Comparison of ENCODE assay signal across 8 mouse cellular contexts in the genomic region with DNA sequence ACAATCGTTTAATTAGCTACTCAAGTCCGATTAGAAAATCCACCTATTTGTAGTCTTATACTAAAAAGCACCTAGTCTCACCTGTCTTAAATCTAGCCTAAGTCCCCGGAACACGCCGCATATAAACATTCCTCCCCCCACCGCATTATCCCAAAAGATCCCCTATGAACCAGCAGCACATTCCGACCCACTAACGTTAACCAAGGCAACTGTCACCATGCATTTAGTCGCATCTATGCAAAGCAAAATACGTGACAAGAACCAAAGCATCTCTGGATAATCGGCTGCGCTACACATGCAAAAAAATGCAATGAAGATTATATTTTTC. TPM values are rescaled to one million over a fixed set of nuclear protein-coding genes. Genes with fewer than 3 reads are reported as not detected.
DNase-seq lines count a peak whose midpoint lies in the region; ATAC-seq and TF ChIP-seq lines count a peak whose summit lies in the region.

No protein-coding gene starts in this region.

- H3K4me3 ChIP-seq in cerebellum, adult 2 months (replicated peaks; ENCODE audit: insufficient read depth, low read depth, low read length), result peak overlapping the region; percentile 98
- peak overlapping the region; percentile 44 for H3K4me3 ChIP-seq in lung, embryonic 15.5 days
- peak overlapping the region; percentile 45 for H3K4me3 ChIP-seq in limb, embryonic 13.5 days
- H3K4me3 ChIP-seq in stomach, embryonic 16.5 days (replicated peaks; ENCODE audit: low read length), result peak overlapping the region; percentile 46

- no peak for TF ChIP-seq POLR2A in cerebellum, adult 2 months (IDR thresholded peaks at IDR 0.05; ENCODE audit: borderline replicate concordance, insufficient read depth, low read length)

- no peaks in the 10 kb centered on the region for H3K9me3 ChIP-seq in lung, embryonic 15.5 days
- H3K9me3 ChIP-seq in limb, embryonic 13.5 days, result no peaks in the 10 kb centered on the region
- H3K9me3 ChIP-seq in stomach, embryonic 16.5 days (replicated peaks; ENCODE audit: control insufficient read depth, low read length), result no peaks in the 10 kb centered on the region

- H3K27ac ChIP-seq in cerebellum, adult 2 months (ENCODE audit: insufficient read depth, low read length), result peak overlapping the region; percentile 70
- H3K27ac ChIP-seq in lung, embryonic 15.5 days, result no peak overlapping the region
- no peak overlapping the region for H3K27ac ChIP-seq in limb, embryonic 13.5 days
- no peak overlapping the region for H3K27ac ChIP-seq in stomach, embryonic 16.5 days (ENCODE audit: low read length)

- H3K9ac ChIP-seq in lung, embryonic 15.5 days, result peak overlapping the region; percentile 33; the same call in 1 of the 2 replicates
- H3K9ac ChIP-seq in limb, embryonic 13.5 days, result peak overlapping the region; percentile 53; the same call in 1 of the 2 replicates
- H3K9ac ChIP-seq in stomach, embryonic 16.5 days (ENCODE audit: low read length), result no peak overlapping the region; the same call in none of the 2 replicates

- no peak for ATAC-seq in lung, embryonic 15.5 days (ENCODE audit: borderline replicate concordance, extremely low read depth, low FRiP score, low TSS enrichment)
- ATAC-seq in limb, embryonic 13.5 days (ENCODE audit: low FRiP score, low read depth), result peak; percentile 6; the same call in 1 of the 2 replicates
- ATAC-seq in stomach, embryonic 16.5 days (ENCODE audit: insufficient read depth, low FRiP score), result no peak

- peaks cover 6% of the 10 kb centered on the region; the same call in 1 of the 2 replicates for H3K4me1 ChIP-seq in cerebellum, adult 2 months (ENCODE audit: control insufficient read depth, insufficient read depth, low read length)
- H3K4me1 ChIP-seq in lung, embryonic 15.5 days, result peaks cover 14% of the 10 kb centered on the region
- H3K4me1 ChIP-seq in limb, embryonic 13.5 days, result peaks cover 15% of the 10 kb centered on the region
- H3K4me1 ChIP-seq in stomach, embryonic 16.5 days (ENCODE audit: control insufficient read depth, insufficient read depth, low read length), result peaks cover 6% of the 10 kb centered on the region

- DNase-seq in cerebellum, adult 2 months, result peak; percentile 49
- no peak for DNase-seq in cerebellum, adult 9-10 months
- no peak for DNase-seq in lung, postnatal 10 days
- no peak for DNase-seq in adrenal gland, postnatal 36 days
- no peak for DNase-seq in spleen, postnatal 36 days (ENCODE audit: low spot score in 2 of 2)

- H3K36me3 ChIP-seq in lung, embryonic 15.5 days, result no peaks in the 10 kb centered on the region
- H3K36me3 ChIP-seq in limb, embryonic 13.5 days, result no peaks in the 10 kb centered on the region
- no peaks in the 10 kb centered on the region for H3K36me3 ChIP-seq in stomach, embryonic 16.5 days (ENCODE audit: control insufficient read depth, insufficient read depth, low read length)

- TF ChIP-seq CTCF in cerebellum, adult 2 months (IDR thresholded peaks at IDR 0.05; ENCODE audit: borderline replicate concordance, insufficient read depth, low read depth, low read length), result no peak

- WGBS in cerebellum, adult 2 months, result under 1% methylated on average over 12 of the region's 12 CpGs
- WGBS in lung, embryonic 15.5 days, result 3% methylated on average over 12 of the region's 12 CpGs
- 3% methylated on average over 12 of the region's 12 CpGs for WGBS in limb, embryonic 13.5 days
- WGBS in stomach, embryonic 16.5 days, result 2% methylated on average over 12 of the region's 12 CpGs

- H3K4me2 ChIP-seq in lung, embryonic 15.5 days, result peak overlapping the region; percentile 62
- peak overlapping the region; percentile 78 for H3K4me2 ChIP-seq in limb, embryonic 13.5 days (replicated peaks)
- peak overlapping the region; percentile 71 for H3K4me2 ChIP-seq in stomach, embryonic 16.5 days (ENCODE audit: low read depth, low read length)

- H3K27me3 ChIP-seq in cerebellum, adult 2 months (ENCODE audit: control insufficient read depth, insufficient read depth, low read length), result no peaks in the 10 kb centered on the region
- peaks cover 46% of the 10 kb centered on the region for H3K27me3 ChIP-seq in lung, embryonic 15.5 days
- peaks cover 44% of the 10 kb centered on the region for H3K27me3 ChIP-seq in limb, embryonic 13.5 days
- H3K27me3 ChIP-seq in stomach, embryonic 16.5 days (ENCODE audit: control insufficient read depth, insufficient read depth, low read length), result peaks cover 17% of the 10 kb centered on the region

RNA-seq across cellular contexts. Expression of a gene that starts 0.4 kb away (rescaled TPM):
- 510 and 543 TPM in 2 replicates for polyA plus RNA-seq in cerebellum, adult 2 months (2012; rRNA removed)
- polyA plus RNA-seq in lung, embryonic 15.5 days (2015; fragmentation: Nextera tagmentation; extraction: Ambion mirVana), result 4.1 and 5.9 TPM in 2 replicates
- 1.8 and 2.4 TPM in 2 replicates for polyA plus RNA-seq in limb, embryonic 13.5 days (2015; fragmentation: Nextera tagmentation; extraction: Ambion mirVana)
- 1.0 and 2.2 TPM in 2 replicates for polyA plus RNA-seq in stomach, embryonic 16.5 days (2015; fragmentation: Nextera tagmentation; extraction: Ambion mirVana)
- total RNA-seq in adrenal gland, postnatal 36 days (2021), result 10 to 100 TPM; 32.4 to 53.0 TPM

RNA-seq across cellular contexts. Expression of a gene that starts 19.9 kb away (rescaled TPM):
- polyA plus RNA-seq in cerebellum, adult 2 months (2012; rRNA removed), result 0.11 and 0.13 TPM in 2 replicates
- 0.43 and 0.46 TPM in 2 replicates for polyA plus RNA-seq in lung, embryonic 15.5 days (2015; fragmentation: Nextera tagmentation; extraction: Ambion mirVana)
- polyA plus RNA-seq in limb, embryonic 13.5 days (2015; fragmentation: Nextera tagmentation; extraction: Ambion mirVana), result 0.39 and 0.49 TPM in 2 replicates
- polyA plus RNA-seq in stomach, embryonic 16.5 days (2015; fragmentation: Nextera tagmentation; extraction: Ambion mirVana), result 0.17 and 0.28 TPM in 2 replicates
- total RNA-seq in adrenal gland, postnatal 36 days (2021), result under 1 TPM; 0.10 to 0.20 TPM

Comparison
In these comparisons a context has a peak if more than half of its experiments do, and no peak if none do; other contexts are left out.
1. DNase-seq: peak in cerebellum, adult 2 months (2 of 2); none in cerebellum, adult 9-10 months (single experiment), lung, postnatal 10 days (single experiment), adrenal gland, postnatal 36 days (0 of 2) and spleen, postnatal 36 days (0 of 2).
2. H3K4me3 ChIP-seq: peak in every context shown above with its lines; median percentile 98 in cerebellum, adult 2 months; 46 in stomach, embryonic 16.5 days; 45 in limb, embryonic 13.5 days; 44 in lung, embryonic 15.5 days.
3. RNA of a gene that starts 0.4 kb away (polyA plus RNA-seq): 510 to 543 TPM in cerebellum, adult 2 months; 4.1 to 5.9 TPM in lung, embryonic 15.5 days, 1.8 to 2.4 TPM in limb, embryonic 13.5 days and 1.0 to 2.2 TPM in stomach, embryonic 16.5 days; every median in the first group is over 10 times any median in the second.
4. Peak in every context shown above with its lines, with median percentiles within 50 percentile points of each other: H3K4me2 ChIP-seq.